Mouse (Mus musculus) hindbrain, embryonic 15.5 days (tissue): Measurements from ENCODE around the gene Minos1. TPM values are rescaled to one million over a fixed set of nuclear protein-coding genes. Genes with fewer than 3 reads are reported as not detected.
A peak's percentile ranks its signal among the peaks of the same experiment; 100 is the strongest.

ENCODE experiments used
- ATAC-seq: fragments of 200-750 bp; cut with Nextera tagmentation; 2 replicates; pipeline ENCODE4 v1.8.0; 2017; ENCODE audit warnings: low read depth, moderate number of reproducible peaks, moderate TSS enrichment; ENCODE audit not compliant: low FRiP score
- H3K27ac ChIP-seq: fragments of 300-500 bp; sonication (generic); replicated peaks from 2 replicates; pipeline ENCODE4 v1.5.1; 2015; ENCODE audit warnings: mild to moderate bottlenecking, inconsistent platforms
- H3K27me3 ChIP-seq: fragments of 300-500 bp; sonication (generic); 2 replicates; pipeline ENCODE4 v1.6.1; 2015; ENCODE audit warnings: control low read depth, inconsistent platforms
- H3K36me3 ChIP-seq: fragments of 300-500 bp; sonication (generic); 2 replicates; pipeline ENCODE4 v1.6.1; 2015; ENCODE audit warnings: control low read depth, inconsistent platforms
- H3K4me1 ChIP-seq: fragments of 300-500 bp; sonication (generic); replicated peaks from 2 replicates; pipeline ENCODE4 v1.6.1; 2015; ENCODE audit warnings: control low read depth, inconsistent platforms
- H3K4me2 ChIP-seq: fragments of 300-500 bp; sonication (generic); 2 replicates; pipeline ENCODE4 v1.6.1; 2015; ENCODE audit warnings: moderate library complexity, mild to moderate bottlenecking, inconsistent platforms
- H3K4me3 ChIP-seq: fragments of 300-500 bp; sonication (generic); 2 replicates; pipeline ENCODE4 v1.5.1; 2015; ENCODE audit warnings: mild to moderate bottlenecking, inconsistent platforms
- H3K9ac ChIP-seq: fragments of 300-500 bp; sonication (generic); 2 replicates; pipeline ENCODE4 v1.6.1; 2015; ENCODE audit warnings: inconsistent platforms
- H3K9me3 ChIP-seq: fragments of 300-500 bp; sonication (generic); 2 replicates; pipeline ENCODE4 v1.6.1; 2016; ENCODE audit warnings: control low read depth, inconsistent platforms
- WGBS: fragments of 180-500 bp; shearing (Covaris S2); methylation state at CpG from one replicate; pipeline ENCODE4 v1.1.7; 2015; 5-methylcytosine and 5-hydroxymethylcytosine counted together
- polyA plus RNA-seq: library from polyadenylated mRNA; unstranded; fragments of >200 nt; fragmentation: Nextera tagmentation; extraction: Ambion mirVana; gene quantifications from 2 replicates; pipeline ENCODE4 v1.2.1, GENCODE M21; 2015

Gene Minos1
- polyA plus RNA-seq: 351 and 416 TPM in 2 replicates

DNA sequence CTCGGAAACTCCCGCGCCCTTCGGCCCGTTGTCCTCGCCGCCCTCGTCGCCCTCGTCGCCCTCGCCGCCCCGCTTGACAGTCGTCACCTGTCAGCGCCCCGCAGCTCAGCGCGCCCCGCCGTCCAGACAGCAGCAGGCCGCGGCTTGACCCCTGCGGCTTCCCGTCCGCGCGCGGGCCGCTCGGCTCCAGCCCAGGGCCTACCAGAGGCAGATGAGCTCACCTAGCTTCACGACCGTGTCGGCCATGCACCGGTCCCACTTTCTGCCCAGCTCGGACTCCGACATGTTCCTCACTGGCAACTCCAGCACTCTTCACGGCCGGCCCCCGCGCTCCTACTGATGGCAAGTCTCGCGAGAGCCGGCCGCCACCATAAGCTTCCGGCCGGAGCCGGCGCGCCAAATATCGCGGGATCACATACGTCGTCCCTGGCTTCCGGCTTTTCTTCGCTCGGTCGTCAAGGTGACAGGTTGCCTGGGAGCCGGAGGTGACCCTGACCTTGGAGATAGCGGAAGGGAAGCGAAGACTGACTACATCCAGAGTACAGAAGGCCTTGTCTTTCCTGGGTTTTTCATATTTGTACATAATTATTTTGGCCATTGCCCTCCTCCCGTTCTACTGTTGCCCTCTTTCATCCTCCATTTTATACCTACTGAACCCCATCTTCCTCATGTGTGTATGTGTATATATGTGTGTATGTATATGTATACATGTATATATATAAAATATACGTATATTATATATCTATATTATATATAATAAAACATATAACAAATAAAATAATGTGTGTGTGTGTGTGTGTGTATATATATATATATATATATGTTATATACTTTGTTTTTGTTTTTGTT is at the start of gene Minos1:
Minos1 (minus strand) TSS at position 413 of the 849 bp plus-strand sequence.
- Histone ChIP-seq H3K27me3 (no peaks in the 10 kb centered on the region), H3K4me2 (peak within 1 kb of the TSS; percentile 89), H3K27ac (peak within 1 kb of the TSS; percentile 91), H3K4me1 (peaks cover 28% of the 10 kb centered on the region), H3K9me3 (no peaks in the 10 kb centered on the region), H3K36me3 (no peaks in the 10 kb centered on the region), H3K9ac (peak within 1 kb of the TSS; percentile 96), H3K4me3 (peak within 1 kb of the TSS; percentile 95)
- peak; percentile 98 for ATAC-seq
- WGBS: under 1% methylated on average over 62 of the region's 63 CpGs

DNA sequence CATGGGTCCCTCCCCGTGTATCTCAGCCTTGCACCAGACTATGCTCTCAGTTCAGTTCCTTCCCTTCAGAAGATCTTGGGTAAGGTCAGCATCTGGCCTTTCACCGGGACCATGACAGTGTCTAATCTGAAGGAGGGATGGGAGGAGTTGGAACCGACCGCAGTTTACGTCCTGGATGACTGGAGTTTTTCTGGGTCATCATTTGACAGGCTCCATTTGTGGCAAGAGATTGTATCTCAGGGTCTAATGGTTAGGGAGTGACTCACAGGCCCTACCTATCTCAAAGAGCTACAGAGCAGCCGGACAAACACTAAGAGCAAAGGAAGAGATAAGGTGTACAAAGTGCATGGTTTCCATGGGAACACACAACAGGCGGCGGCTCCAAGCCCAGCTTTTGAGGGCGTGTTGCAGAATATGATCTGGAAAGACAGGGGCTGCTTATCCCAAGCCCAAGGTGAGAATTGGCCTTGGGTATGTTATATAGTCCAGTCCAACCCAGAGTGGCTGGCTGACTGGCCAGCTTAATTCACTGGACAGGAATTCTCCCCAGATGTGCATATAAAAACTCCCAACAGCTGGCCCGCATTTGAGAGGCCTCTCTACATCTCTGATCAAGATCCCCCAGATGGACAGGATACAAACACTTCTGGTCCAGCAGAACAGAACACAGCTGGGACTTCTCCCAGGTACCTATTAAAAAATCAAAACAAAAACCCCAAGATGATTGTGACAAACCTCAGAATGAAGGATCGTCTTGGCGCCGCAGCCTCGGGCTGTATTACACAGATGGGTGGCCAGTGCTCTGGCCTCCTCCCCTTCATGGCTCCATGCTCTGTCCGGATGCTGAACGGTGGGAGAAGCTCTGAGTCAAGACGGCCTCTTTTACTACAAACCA is 49.1 kb upstream of the Minos1 start:
- no peak overlapping the region for H3K27ac ChIP-seq
- H3K4me3 ChIP-seq: no peak overlapping the region
- H3K4me2 ChIP-seq: no peak overlapping the region
- H3K27me3 ChIP-seq: no peaks in the 10 kb centered on the region
- no peak for ATAC-seq
- no peaks in the 10 kb centered on the region for H3K36me3 ChIP-seq
- no peak overlapping the region for H3K9ac ChIP-seq
- H3K9me3 ChIP-seq: no peaks in the 10 kb centered on the region
- H3K4me1 ChIP-seq: peaks cover 4% of the 10 kb centered on the region; the same call in 1 of the 2 replicates
- 91% methylated on average over 17 of the region's 17 CpGs for WGBS

DNA sequence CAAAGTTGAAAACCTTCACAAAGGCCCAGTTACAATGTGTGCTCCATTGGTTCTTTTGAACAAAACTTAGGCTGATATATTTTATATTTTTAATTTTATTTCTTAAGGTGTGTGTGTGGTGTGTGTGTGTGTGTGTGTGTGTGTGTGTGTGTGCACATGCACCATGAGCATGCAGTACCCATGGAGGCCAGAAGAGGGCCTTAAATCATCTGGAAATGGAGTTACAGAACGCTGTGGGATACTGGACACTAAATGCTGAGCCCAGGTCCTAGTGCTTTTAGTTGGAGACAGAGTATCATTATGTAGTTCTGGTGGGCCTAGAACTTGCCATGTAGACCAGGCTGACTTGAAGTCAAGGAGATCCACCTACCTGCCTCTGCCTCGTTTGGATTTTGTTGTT is 48.3 kb upstream of the Minos1 start:
- 87% methylated on average over 2 of the region's 2 CpGs for WGBS
- H3K9me3 ChIP-seq: no peaks in the 10 kb centered on the region
- peaks cover 4% of the 10 kb centered on the region; the same call in 1 of the 2 replicates for H3K4me1 ChIP-seq
- no peaks in the 10 kb centered on the region for H3K36me3 ChIP-seq
- no peak overlapping the region for H3K9ac ChIP-seq
- H3K4me2 ChIP-seq: no peak overlapping the region
- no peaks in the 10 kb centered on the region for H3K27me3 ChIP-seq
- H3K27ac ChIP-seq: no peak overlapping the region
- H3K4me3 ChIP-seq: no peak overlapping the region
- ATAC-seq: no peak

DNA sequence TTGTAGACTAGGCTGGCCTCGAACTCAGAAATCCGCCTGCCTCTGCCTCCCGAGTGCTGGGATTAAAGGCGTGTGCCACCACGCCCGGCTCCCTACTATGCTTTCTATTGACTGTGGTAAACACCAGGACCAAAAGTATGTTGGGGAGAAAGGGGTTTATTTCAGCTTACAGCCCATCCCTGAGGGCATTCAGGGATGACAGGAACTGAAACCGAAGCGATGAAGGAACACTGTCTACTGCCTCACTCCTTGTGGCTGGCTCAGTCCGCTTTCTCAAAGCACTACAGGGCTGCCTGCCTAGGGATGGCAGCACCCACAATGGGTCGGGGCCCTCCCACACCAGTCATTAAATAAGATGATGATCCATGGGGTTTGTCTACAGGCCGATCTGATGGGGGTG is 47.5 kb upstream of the Minos1 start:
- WGBS: 95% methylated on average over 11 of the region's 11 CpGs

DNA sequence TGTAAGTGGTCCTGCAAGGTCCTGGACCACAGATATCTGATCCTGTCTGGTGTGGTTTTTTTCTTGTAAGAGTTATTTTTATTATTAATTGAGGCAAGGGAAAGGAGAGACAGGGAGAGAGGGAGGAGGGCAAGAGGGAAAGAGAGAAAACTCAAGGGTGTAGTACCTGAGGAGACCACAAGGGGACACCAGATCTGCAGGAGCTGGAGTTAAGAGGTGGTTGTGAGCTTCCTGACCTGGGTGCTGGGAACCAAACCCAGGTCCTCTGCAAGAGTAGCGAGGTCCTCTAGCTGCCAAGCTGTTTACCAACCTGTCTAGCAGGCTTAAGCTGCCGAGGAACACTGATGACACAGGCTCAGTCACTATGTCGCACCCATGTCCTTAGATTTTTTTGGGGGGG is 47.0 kb upstream of the Minos1 start:
- no peak overlapping the region for H3K27ac ChIP-seq
- H3K27me3 ChIP-seq: no peaks in the 10 kb centered on the region
- H3K9me3 ChIP-seq: no peaks in the 10 kb centered on the region
- H3K9ac ChIP-seq: no peak overlapping the region
- H3K4me3 ChIP-seq: no peak overlapping the region
- no peaks in the 10 kb centered on the region for H3K36me3 ChIP-seq
- ATAC-seq: no peak
- no peak overlapping the region for H3K4me2 ChIP-seq
- 100% methylated on average over 3 of the region's 3 CpGs for WGBS
- peaks cover 4% of the 10 kb centered on the region; the same call in 1 of the 2 replicates for H3K4me1 ChIP-seq

More for the DNA sequence above, 47.5 kb upstream of the Minos1 start:
- H3K27ac ChIP-seq: no peak overlapping the region
- ATAC-seq: no peak
- peaks cover 4% of the 10 kb centered on the region; the same call in 1 of the 2 replicates for H3K4me1 ChIP-seq
- no peaks in the 10 kb centered on the region for H3K36me3 ChIP-seq
- no peak overlapping the region for H3K4me2 ChIP-seq
- H3K4me3 ChIP-seq: no peak overlapping the region
- H3K9me3 ChIP-seq: no peaks in the 10 kb centered on the region
- no peak overlapping the region for H3K9ac ChIP-seq
- H3K27me3 ChIP-seq: no peaks in the 10 kb centered on the region

DNA sequence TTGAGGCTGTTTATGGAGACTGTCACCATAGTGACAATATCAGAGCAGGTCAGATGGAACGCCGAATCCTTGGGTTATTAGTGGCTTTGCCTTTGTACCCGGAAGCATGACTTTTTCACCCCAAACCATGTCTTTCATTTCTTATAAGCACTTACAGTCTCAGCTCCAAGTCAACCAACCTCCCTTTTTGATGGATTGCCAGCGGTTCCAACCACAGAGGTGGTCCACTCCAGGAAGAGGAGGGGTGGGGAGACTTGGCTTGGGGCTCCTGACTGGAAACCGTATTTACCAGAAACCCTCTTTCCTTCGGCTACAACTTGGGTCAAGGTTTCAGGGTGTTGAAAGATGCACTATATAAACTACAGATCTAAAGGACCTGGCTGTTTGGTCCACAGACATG is 45.1 kb upstream of the Minos1 start:
- Histone ChIP-seq H3K4me2 (no peak overlapping the region), H3K4me3 (no peak overlapping the region), H3K9ac (no peak overlapping the region), H3K4me1 (peaks cover 4% of the 10 kb centered on the region; the same call in 1 of the 2 replicates), H3K9me3 (no peaks in the 10 kb centered on the region), H3K27me3 (no peaks in the 10 kb centered on the region), H3K36me3 (no peaks in the 10 kb centered on the region), H3K27ac (no peak overlapping the region)
- no peak for ATAC-seq
- WGBS: 74% methylated on average over 6 of the region's 6 CpGs

DNA sequence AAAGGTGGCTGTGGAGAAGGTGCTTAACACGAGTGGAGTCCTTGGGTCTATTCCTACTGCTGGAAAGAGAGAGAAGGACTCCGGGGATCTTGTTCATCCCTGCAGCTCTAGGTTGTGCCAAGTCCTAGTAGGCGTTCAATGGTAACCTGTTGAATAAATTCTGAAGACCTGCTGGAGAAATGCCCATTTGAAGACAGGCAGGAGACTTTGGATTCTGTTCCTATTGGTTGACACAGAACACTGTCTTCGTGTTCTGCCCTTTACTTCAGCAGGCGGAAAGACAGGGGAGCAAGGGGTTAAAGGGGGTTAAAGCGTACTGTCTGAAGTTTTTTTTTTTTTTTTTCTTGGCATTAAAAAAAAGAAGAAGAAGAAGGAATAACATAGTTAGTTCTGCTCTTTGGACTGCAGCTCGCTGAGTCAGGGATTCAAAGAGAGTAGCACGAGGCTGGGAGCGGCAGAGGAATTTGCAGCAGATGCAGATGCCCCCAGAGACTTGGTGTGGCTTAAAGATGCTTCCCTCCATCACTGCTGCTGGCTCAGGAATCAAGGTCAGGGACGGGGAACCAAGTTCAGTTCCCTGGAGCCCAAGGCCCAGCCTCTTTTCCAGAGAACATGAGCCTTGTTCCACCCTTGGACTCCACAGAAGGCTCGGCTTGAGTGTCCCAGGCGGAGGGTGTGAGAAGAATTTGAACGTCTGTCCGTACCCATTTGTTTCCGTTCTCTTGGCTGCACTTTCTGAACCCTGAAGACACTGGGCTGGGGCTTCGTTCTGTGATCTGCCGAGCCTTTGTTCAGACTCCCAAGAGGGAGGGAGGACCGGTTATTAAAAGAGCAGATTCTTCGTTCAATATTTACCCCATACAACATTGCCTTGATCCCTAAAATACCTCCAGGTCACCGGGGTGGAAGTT is 44.4 kb upstream of the Minos1 start:
- Histone ChIP-seq H3K9me3 (no peaks in the 10 kb centered on the region), H3K9ac (no peak overlapping the region), H3K27me3 (no peaks in the 10 kb centered on the region), H3K4me1 (peaks cover 4% of the 10 kb centered on the region; the same call in 1 of the 2 replicates), H3K36me3 (no peaks in the 10 kb centered on the region), H3K4me3 (no peak overlapping the region), H3K4me2 (no peak overlapping the region), H3K27ac (no peak overlapping the region)
- WGBS: 59% methylated on average over 20 of the region's 20 CpGs
- ATAC-seq: no peak

DNA sequence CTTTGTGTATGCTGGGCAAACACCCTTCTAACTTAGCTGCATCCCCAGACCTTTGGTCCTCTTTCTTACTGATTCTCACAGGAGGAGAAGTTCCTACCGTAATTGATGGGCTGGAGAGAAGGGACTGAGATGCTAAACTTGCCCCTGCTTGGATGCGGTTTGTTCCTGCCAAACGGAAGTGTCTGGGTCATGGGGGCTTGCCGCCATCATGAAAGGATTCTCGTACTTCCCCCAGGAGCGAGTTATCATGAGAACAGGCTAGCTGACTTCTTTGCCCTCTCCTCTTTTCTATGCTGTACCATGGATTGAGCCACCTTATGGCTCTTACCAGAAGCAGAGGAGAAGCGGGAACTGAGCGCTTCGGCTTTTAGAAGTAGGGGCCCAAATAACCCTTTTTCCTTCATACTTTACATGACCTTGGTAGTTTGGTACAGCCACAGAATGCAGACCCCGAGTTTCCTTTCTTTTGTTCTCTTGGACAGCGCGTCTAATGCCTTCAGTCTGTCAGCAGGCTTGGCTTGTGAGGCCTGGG is 38.9 kb upstream of the Minos1 start:
- ATAC-seq: no peak
- no peak overlapping the region for H3K4me3 ChIP-seq
- 53% methylated on average over 12 of the region's 12 CpGs for WGBS

DNA sequence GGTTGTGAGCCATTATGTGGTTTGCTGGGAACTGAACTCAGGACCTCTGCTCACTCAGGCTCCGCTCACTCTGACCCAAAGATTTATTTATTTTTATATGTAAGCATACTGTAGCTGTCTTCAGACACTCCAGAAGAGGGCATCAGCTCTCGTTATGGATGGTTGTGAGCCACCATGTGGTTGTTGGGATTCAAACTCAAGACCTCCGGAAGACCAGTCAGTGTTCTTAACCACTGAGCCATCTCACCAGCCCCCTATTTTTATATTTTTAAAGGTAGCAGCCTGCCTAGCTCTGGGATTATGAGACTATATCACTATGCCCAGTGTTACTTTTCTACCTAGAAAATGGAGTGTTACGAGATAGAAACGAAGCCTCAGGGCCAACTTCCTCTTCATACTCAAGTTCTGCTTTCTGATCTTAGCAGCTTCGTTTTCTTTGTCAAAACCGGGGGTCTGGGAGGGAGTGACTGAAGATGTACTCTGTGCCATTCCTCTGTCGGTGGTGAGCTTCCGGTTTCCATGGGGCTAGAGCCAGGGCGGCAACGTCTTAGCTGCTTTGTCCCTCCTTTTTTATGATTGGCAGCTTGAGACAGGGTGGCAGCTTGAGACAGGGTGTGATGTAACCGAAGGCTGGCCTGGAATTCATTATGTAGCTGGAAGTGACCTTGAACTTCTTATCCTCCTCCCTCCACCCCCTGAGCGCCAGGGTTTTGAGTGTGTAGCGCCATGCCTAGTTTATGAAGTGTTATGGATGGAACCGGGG is 38.3 kb upstream of the Minos1 start:
- Histone ChIP-seq H3K4me2 (no peak overlapping the region), H3K27ac (no peak overlapping the region), H3K4me3 (no peak overlapping the region), H3K36me3 (no peaks in the 10 kb centered on the region), H3K4me1 (no peaks in the 10 kb centered on the region), H3K27me3 (no peaks in the 10 kb centered on the region), H3K9me3 (no peaks in the 10 kb centered on the region), H3K9ac (no peak overlapping the region)
- WGBS: 72% methylated on average over 15 of the region's 15 CpGs
- no peak for ATAC-seq

More for the DNA sequence above, 38.9 kb upstream of the Minos1 start:
- no peaks in the 10 kb centered on the region for H3K9me3 ChIP-seq
- H3K27ac ChIP-seq: no peak overlapping the region
- H3K36me3 ChIP-seq: no peaks in the 10 kb centered on the region
- no peak overlapping the region for H3K4me2 ChIP-seq
- no peaks in the 10 kb centered on the region for H3K27me3 ChIP-seq
- H3K4me1 ChIP-seq: no peaks in the 10 kb centered on the region
- no peak overlapping the region for H3K9ac ChIP-seq

DNA sequence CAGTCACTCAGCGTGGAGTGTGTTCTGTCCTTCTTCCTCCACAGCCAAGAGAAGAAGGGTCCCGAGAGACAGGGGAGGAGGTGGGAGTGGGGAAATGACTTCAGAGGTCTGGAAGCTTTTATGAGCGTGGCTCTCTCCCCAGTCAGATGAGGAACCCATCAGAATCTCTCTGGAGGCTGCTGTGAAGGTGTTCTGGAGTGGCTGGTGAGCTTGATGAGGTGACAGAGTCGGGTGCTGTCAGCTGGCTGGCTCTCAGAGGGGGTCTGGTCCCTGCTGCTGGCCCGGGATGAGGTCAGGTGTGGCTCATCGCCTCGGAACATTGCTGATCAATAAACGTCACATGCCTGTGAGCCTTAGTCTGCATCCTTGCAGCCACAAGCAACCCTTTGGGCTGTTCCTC is 36.2 kb upstream of the Minos1 start:
- Histone ChIP-seq H3K9ac (no peak overlapping the region), H3K27me3 (no peaks in the 10 kb centered on the region), H3K27ac (no peak overlapping the region), H3K36me3 (no peaks in the 10 kb centered on the region), H3K9me3 (no peaks in the 10 kb centered on the region), H3K4me3 (no peak overlapping the region), H3K4me2 (no peak overlapping the region), H3K4me1 (no peaks in the 10 kb centered on the region)
- ATAC-seq: no peak
- 69% methylated on average over 8 of the region's 8 CpGs for WGBS
